Mouse (Mus musculus) lung, adult 2 months (tissue): ENCODE data around the gene Rnf31.

ENCODE experiments used
- CTCF ChIP-seq: fragments of 200-500 bp; IDR thresholded peaks from 2 replicates; pipeline ENCODE4 v1.5.1; 2011; ENCODE audit warnings: mild to moderate bottlenecking, low read length, control low read depth; ENCODE audit not compliant: insufficient read depth
- POLR2A ChIP-seq: fragments of 200-500 bp; IDR thresholded peaks from 2 replicates; pipeline ENCODE4 v1.6.1; 2011; ENCODE audit warnings: low read depth, mild to moderate bottlenecking, control low read depth, low read length, borderline replicate concordance; ENCODE audit errors: extremely low read depth

- TF ChIP-seq CTCF (no peak), POLR2A (no peak)
Observed at GRCm38 (mm10) chr14:55614565-55615178, 23.2 kb downstream of the Rnf31 start.
